Mouse (Mus musculus) activated CD4-positive, CD25-positive, alpha-beta regulatory T cell, adult 4 months (primary cell): ENCODE measurements around the gene S100a8. TPM values are rescaled to one million over a fixed set of nuclear protein-coding genes. Genes with fewer than 3 reads are reported as not detected.

Experiments used
- ATAC-seq: one replicate; pipeline ENCODE4 v1.8.0; 2017
- polyA plus RNA-seq, 2 experiments: library from polyadenylated mRNA; unstranded; fragments of 100-300 nt; shearing (Covaris generic); gene quantifications; one replicate each; pipeline ENCODE4 v1.2.1; 2017

S100a8 gene
- polyA plus RNA-seq, 2 experiments from 2014 or later: 1.8 TPM; not detected in 1

GRCm38 (mm10) chr3:90683929-90684328, 15.2 kb downstream of the S100a8 start:
- ATAC-seq: no peak

- ATAC-seq: no peak
Observed at GRCm38 (mm10) chr3:90686835-90687234, 18.1 kb downstream of the S100a8 start.

DNA sequence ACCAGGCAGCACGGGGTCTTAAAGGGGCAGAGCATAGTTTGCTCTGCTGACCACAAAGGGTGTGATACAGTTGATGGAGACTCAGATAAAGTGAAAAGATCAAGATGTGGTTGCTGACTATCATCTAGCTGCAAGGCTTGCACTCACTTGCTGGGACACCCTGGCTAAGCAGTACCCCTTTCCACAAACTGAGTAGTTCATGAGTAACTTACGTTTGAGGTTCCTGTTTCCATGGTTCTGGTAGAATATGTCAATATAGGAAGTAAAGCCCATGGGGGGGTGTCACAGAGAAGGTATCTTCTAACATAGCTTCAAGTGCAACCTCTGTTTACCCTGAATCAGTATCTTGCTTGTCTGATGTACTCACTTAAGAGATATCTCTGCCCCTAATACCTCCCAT, 24.7 kb downstream of the S100a8 start:
- no peak for ATAC-seq

GRCm38 (mm10) chr3:90695613-90696012, 26.8 kb downstream of the S100a8 start, which contains the start of gene S100a9:
Gene S100a9, minus strand, starts transcription at chr3:90695721.
- no peak for ATAC-seq

GRCm38 (mm10) chr3:90702244-90702643, 33.5 kb downstream of the S100a8 start:
- no peak for ATAC-seq

DNA sequence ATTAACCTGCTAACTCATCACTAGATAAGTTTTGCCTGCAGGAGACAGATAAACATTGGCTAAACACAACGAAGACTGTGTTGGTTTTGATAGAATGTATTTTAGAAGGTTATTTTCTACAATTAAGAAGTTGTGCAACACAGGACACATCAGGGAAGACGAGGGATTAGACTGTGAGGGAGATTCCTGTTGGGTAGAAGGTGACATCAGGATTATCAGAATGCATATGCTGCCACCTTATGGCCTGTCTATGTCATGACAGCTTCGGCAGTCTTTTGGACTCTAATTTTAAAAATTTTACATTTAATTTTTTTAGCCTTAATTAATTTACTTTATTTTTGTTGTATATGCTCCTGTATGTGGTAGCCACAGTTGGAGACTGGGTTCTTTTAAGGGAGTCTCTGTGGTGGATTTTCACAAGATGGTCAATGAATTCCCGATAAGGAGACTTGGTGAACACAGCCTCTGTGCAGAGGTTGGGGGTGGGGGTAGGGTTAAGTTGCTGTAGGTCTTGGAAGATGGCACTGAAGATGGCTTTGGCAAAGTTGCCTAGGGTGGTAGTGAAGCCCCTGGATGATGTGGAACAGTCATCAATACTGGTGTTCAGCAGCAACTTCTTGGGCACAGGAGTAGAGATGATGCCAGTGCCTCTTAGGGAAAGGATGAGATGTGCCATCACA, 39.9 kb downstream of the S100a8 start:
- ATAC-seq: peak; percentile 40

- ATAC-seq: peak; percentile 86
Observed at GRCm38 (mm10) chr3:90709591-90710460, 41.0 kb downstream of the S100a8 start.

Other genes starting within 250 kb of the S100a8 start
- gene Ints3, start 235.4 kb upstream of the S100a8 start, polyA plus RNA-seq: 10 to 100 TPM; 13.8 to 17.2 TPM
- gene Npr1, start 203.1 kb upstream of the S100a8 start, polyA plus RNA-seq: not detected
- gene Ilf2, start 192.9 kb upstream of the S100a8 start, polyA plus RNA-seq: 100 to 1,000 TPM in 1 of 2 experiments, 10 to 100 TPM in 1; 99.7 to 101 TPM
- gene Snapin, start 177.9 kb upstream of the S100a8 start, polyA plus RNA-seq: 10 to 100 TPM; 48.3 to 56.3 TPM
- gene Chtop, start 159.5 kb upstream of the S100a8 start, polyA plus RNA-seq: 10 to 100 TPM; 43.5 to 67.8 TPM
- 1 to 10 TPM; 5.6 to 6.6 TPM for gene S100a1, start 154.6 kb upstream of the S100a8 start, polyA plus RNA-seq
- 100 to 1,000 TPM; 235 to 298 TPM for gene S100a13, start 154.5 kb upstream of the S100a8 start, polyA plus RNA-seq
- gene S100a14, start 142.1 kb upstream of the S100a8 start, polyA plus RNA-seq: under 1 TPM in 1 of 2 experiments, not detected in 1; 0.47 TPM
- not detected for gene S100a16, start 131.7 kb upstream of the S100a8 start, polyA plus RNA-seq
- gene S100a3, start 108.4 kb upstream of the S100a8 start, polyA plus RNA-seq: 1 to 10 TPM; 2.6 to 3.2 TPM
- gene S100a2, start 78.7 kb upstream of the S100a8 start, polyA plus RNA-seq: not detected
- not detected for gene Gm42674, start 67.1 kb upstream of the S100a8 start, polyA plus RNA-seq
- 100 to 1,000 TPM; 152 to 248 TPM for gene S100a4, start 65.2 kb upstream of the S100a8 start, polyA plus RNA-seq
- not detected for gene S100a5, start 60.5 kb upstream of the S100a8 start, polyA plus RNA-seq
- gene S100a6, start 56.1 kb upstream of the S100a8 start, polyA plus RNA-seq: 100 to 1,000 TPM; 548 to 785 TPM
- gene S100a7a, start 15.0 kb upstream of the S100a8 start, polyA plus RNA-seq: not detected
- gene S100a9, start 26.7 kb downstream of the S100a8 start, polyA plus RNA-seq: 1 to 10 TPM in 1 of 2 experiments, not detected in 1; 1.3 TPM
- gene Pglyrp4, start 57.9 kb downstream of the S100a8 start, polyA plus RNA-seq: not detected
- gene Gm5849, start 108.9 kb downstream of the S100a8 start, polyA plus RNA-seq: not detected